Mouse (Mus musculus) testis, adult 2 months (tissue): ENCODE results near the gene Kars. TPM values are rescaled to one million over a fixed set of nuclear protein-coding genes. Genes with fewer than 3 reads are reported as not detected.

ENCODE experiments used
- H3K27ac ChIP-seq: fragments of 200-500 bp; 2 replicates; pipeline ENCODE4 v1.5.1; 2012; ENCODE audit warnings: low read depth, low read length; ENCODE audit not compliant: control insufficient read depth, insufficient read depth
- H3K27me3 ChIP-seq: fragments of 200-500 bp; 2 replicates; pipeline ENCODE4 v1.6.1; 2012; ENCODE audit warnings: mild to moderate bottlenecking, low read length, moderate library complexity; ENCODE audit not compliant: control insufficient read depth, insufficient read depth
- H3K36me3 ChIP-seq: fragments of 200-500 bp; 2 replicates; pipeline ENCODE4 v1.6.1; 2012; ENCODE audit warnings: mild to moderate bottlenecking, low read length; ENCODE audit not compliant: control insufficient read depth, insufficient read depth
- H3K4me1 ChIP-seq: fragments of 200-500 bp; 2 replicates; pipeline ENCODE4 v1.6.1; 2012; ENCODE audit warnings: low read length; ENCODE audit not compliant: control insufficient read depth, insufficient read depth
- H3K4me3 ChIP-seq: fragments of 200-500 bp; 2 replicates; pipeline ENCODE4 v1.5.1; 2012; ENCODE audit warnings: low read depth, mild to moderate bottlenecking, low read length, moderate library complexity, mixed read lengths; ENCODE audit not compliant: control insufficient read depth
- CTCF ChIP-seq: fragments of 200-500 bp; IDR thresholded peaks from 2 replicates; pipeline ENCODE4 v1.5.1; 2012; ENCODE audit warnings: low read depth, mild to moderate bottlenecking, inconsistent platforms, low read length, moderate library complexity; ENCODE audit not compliant: control insufficient read depth, insufficient read depth, insufficient replicate concordance
- POLR2A ChIP-seq: fragments of 200-500 bp; IDR thresholded peaks from 2 replicates; pipeline ENCODE4 v1.6.1; 2012; ENCODE audit warnings: low read depth, mild to moderate bottlenecking, inconsistent platforms, low read length, moderate library complexity; ENCODE audit not compliant: control insufficient read depth
- polyA plus RNA-seq: library from polyadenylated mRNA; depleted of rRNA; stranded (reverse); fragments of >200 nt; gene quantifications from 2 replicates; pipeline ENCODE4 v1.2.3, GENCODE M21; 2012; rRNA removed

Gene Kars
- polyA plus RNA-seq, 1 experiment = 59.9 TPM

DNA sequence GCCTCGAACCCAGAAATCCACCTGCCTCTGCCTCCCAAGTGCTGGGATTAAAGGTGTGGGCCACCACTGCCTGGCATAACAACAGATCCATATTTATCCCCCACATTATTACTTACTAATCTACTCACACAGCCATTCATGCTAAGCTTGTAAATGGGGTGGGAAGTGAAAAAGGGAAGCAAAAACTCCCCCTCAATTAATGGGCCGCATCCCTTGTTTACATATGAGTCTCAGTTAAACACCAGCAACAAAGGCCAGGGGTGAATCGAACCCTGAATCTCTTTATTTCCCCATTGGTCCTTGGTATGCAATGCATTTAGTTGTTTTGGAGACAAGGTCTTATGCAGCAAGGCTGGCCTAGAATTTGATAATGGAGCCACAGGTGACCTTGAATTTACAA, 60.3 kb downstream of the Kars start:
- TF ChIP-seq POLR2A (no peak), CTCF (no peak)
- no peaks in the 10 kb centered on the region for H3K36me3 ChIP-seq

DNA sequence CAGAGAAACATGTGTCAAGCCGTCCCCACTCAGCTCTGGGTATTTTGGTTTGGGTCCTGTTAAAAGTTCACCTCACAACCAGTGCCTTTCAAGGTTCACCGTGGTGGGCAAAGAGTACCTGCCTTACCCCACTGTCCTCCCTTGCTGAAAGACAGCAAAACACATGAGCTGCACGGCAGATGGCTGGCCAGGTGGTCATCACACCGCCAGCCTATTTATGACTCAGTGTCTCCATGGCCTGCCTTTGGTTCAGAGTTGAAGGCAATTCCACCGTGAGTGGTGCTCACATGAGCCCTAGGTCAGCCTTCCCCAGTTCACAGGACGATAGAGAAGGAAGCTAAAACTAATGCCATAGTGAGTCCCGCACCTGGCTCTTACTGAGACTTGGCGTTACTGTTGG, 63.2 kb downstream of the Kars start:
- no peaks in the 10 kb centered on the region for H3K36me3 ChIP-seq
- H3K27ac ChIP-seq = no peak overlapping the region

More for the DNA sequence above, 60.3 kb downstream of the Kars start:
- no peaks in the 10 kb centered on the region for H3K27me3 ChIP-seq
- no peaks in the 10 kb centered on the region for H3K4me1 ChIP-seq
- no peak overlapping the region for H3K4me3 ChIP-seq
- H3K27ac ChIP-seq = no peak overlapping the region

GRCm38 (mm10) chr8:111947144-111947543, 64.0 kb downstream of the Kars start:
- Histone ChIP-seq H3K4me3 (no peak overlapping the region), H3K27me3 (no peaks in the 10 kb centered on the region), H3K36me3 (no peaks in the 10 kb centered on the region), H3K27ac (no peak overlapping the region), H3K4me1 (peaks cover 2% of the 10 kb centered on the region)
- TF ChIP-seq CTCF (no peak), POLR2A (no peak)

More for the DNA sequence above, 63.2 kb downstream of the Kars start:
- no peak for TF ChIP-seq POLR2A
- H3K27me3 ChIP-seq = no peaks in the 10 kb centered on the region
- no peak overlapping the region for H3K4me3 ChIP-seq
- H3K4me1 ChIP-seq = no peaks in the 10 kb centered on the region

GRCm38 (mm10) chr8:111943544-111943943, 67.6 kb downstream of the Kars start:
- Histone ChIP-seq H3K4me1 (peaks cover 16% of the 10 kb centered on the region), H3K27ac (no peak overlapping the region), H3K4me3 (no peak overlapping the region), H3K36me3 (no peaks in the 10 kb centered on the region), H3K27me3 (no peaks in the 10 kb centered on the region)
- TF ChIP-seq CTCF (no peak), POLR2A (no peak)

Other genes starting within 250 kb of the Kars start
- 9.7 and 12.5 TPM in 2 replicates for gene Cfdp1, start 157.0 kb downstream of the Kars start, polyA plus RNA-seq
- gene Tmem170, start 134.6 kb downstream of the Kars start, polyA plus RNA-seq = 7.0 and 9.1 TPM in 2 replicates
- 0.60 and 0.69 TPM in 2 replicates for gene Chst5, start 100.9 kb downstream of the Kars start, polyA plus RNA-seq
- gene Tmem231, start 77.4 kb downstream of the Kars start, polyA plus RNA-seq = 17.9 and 18.6 TPM in 2 replicates
- 18.7 and 24.3 TPM in 2 replicates for gene Gabarapl2, start 70.6 kb downstream of the Kars start, polyA plus RNA-seq
- 4.5 and 5.3 TPM in 2 replicates for gene Adat1, start 19.0 kb downstream of the Kars start, polyA plus RNA-seq
- gene Terf2ip, start 75 bp upstream of the Kars start, polyA plus RNA-seq = 2.9 and 3.8 TPM in 2 replicates
- gene Gm6793, start 3.7 kb upstream of the Kars start, polyA plus RNA-seq = 0.06 TPM in 1 of 2 replicates, not detected in the other